Mouse (Mus musculus): ENCODE measurements around the gene Gata3.
A peak's percentile ranks its signal among the peaks of the same experiment; 100 is the strongest.

Gata3 gene

GRCm38 (mm10) chr2:9889651-9890183 is at the start of gene Gata3:
Gene Gata3, minus strand, starts transcription at chr2:9890034.
- Histone ChIP-seq H3K27me3 (ENCODE audit: control insufficient read depth, insufficient read depth, low read length, poor library complexity, severe bottlenecking) (peaks cover 2% of the 10 kb centered on the region), H3K36me3 (ENCODE audit: control insufficient read depth, insufficient read depth, low read length, poor library complexity, severe bottlenecking) (no peaks in the 10 kb centered on the region)
- DNase-seq (ENCODE audit: low read depth, low spot score) = no peak

DNA sequence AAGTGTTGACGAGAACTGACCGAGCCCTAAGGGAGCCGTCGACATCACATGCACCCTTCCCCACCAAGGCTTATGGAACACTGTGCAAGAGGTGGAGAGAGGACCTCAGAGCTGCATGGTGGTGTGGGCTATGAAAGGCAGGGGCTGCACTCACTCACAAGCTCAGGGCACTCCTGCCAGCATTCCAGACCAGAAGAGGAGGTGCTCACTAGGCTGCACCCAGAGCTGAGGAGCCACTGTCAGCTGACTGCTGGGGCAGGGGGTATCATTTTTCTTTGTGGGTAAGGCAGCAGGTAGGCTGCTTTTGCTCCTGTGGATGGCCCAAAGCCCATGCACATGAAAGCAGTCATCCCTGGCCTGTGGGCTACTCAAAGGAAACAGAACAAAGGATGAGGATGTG is 49.4 kb upstream of the Gata3 start:
- Histone ChIP-seq H3K36me3 (ENCODE audit: control insufficient read depth, insufficient read depth, low read length, poor library complexity, severe bottlenecking) (0 out of 2 replicates have a peak, but pooled peaks cover 2% of the 10 kb centered on the region), H3K27me3 (ENCODE audit: control insufficient read depth, insufficient read depth, low read length, poor library complexity, severe bottlenecking) (no peaks in the 10 kb centered on the region)
- DNase-seq (ENCODE audit: low read depth, low spot score) = no peak

DNA sequence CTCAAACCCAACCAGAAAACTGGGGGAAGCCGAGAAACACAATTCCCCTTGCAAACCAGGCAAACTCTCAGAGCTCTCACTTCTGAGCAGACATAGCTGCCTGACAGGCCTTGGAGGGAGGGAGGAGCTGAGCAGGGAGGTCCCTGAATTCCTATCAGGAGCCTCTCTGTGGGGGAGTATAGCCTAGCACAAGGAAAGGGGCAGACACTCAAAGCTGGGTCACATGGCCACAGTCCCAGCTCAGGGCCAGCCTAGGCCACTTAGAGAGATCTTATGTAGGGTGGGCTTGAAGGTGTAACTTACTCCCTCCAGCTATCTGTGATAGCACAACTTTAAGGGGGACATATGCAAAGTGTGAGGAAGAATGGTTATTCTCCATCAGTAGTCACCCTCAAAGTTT is 46.1 kb upstream of the Gata3 start:
- Histone ChIP-seq H3K27me3 (ENCODE audit: control insufficient read depth, insufficient read depth, low read length, poor library complexity, severe bottlenecking) (no peaks in the 10 kb centered on the region), H3K36me3 (ENCODE audit: control insufficient read depth, insufficient read depth, low read length, poor library complexity, severe bottlenecking) (0 out of 2 replicates have a peak, but pooled peaks cover 2% of the 10 kb centered on the region)
- no peak for DNase-seq (ENCODE audit: low read depth, low spot score)

- Histone ChIP-seq H3K27me3 (ENCODE audit: control insufficient read depth, insufficient read depth, low read length, poor library complexity, severe bottlenecking) (no peaks in the 10 kb centered on the region), H3K36me3 (ENCODE audit: control insufficient read depth, insufficient read depth, low read length, poor library complexity, severe bottlenecking) (no peaks in the 10 kb centered on the region; the same call in none of the 2 replicates)
- DNase-seq (ENCODE audit: low read depth, low spot score) = peak; percentile 13
Measured at GRCm38 (mm10) chr2:9926905-9927283, 37.1 kb upstream of the Gata3 start.

- peak; percentile 39 for DNase-seq (ENCODE audit: low read depth, low spot score)
- no peaks in the 10 kb centered on the region for H3K27me3 ChIP-seq (ENCODE audit: control insufficient read depth, insufficient read depth, low read length, poor library complexity, severe bottlenecking)
Measured at GRCm38 (mm10) chr2:9926194-9926904, 36.5 kb upstream of the Gata3 start.

GRCm38 (mm10) chr2:9918691-9919471 is 29.0 kb upstream of the Gata3 start:
- DNase-seq (ENCODE audit: low read depth, low spot score) = no peak
- H3K36me3 ChIP-seq (ENCODE audit: control insufficient read depth, insufficient read depth, low read length, poor library complexity, severe bottlenecking) = peaks cover 8% of the 10 kb centered on the region
- no peaks in the 10 kb centered on the region for H3K27me3 ChIP-seq (ENCODE audit: control insufficient read depth, insufficient read depth, low read length, poor library complexity, severe bottlenecking)

More at GRCm38 (mm10) chr2:9926194-9926904, 36.5 kb upstream of the Gata3 start:
- H3K36me3 ChIP-seq (ENCODE audit: control insufficient read depth, insufficient read depth, low read length, poor library complexity, severe bottlenecking) = no peaks in the 10 kb centered on the region; the same call in none of the 2 replicates

- Histone ChIP-seq H3K36me3 (ENCODE audit: control insufficient read depth, insufficient read depth, low read length, poor library complexity, severe bottlenecking) (peaks cover 8% of the 10 kb centered on the region), H3K27me3 (ENCODE audit: control insufficient read depth, insufficient read depth, low read length, poor library complexity, severe bottlenecking) (no peaks in the 10 kb centered on the region)
- no peak for DNase-seq (ENCODE audit: low read depth, low spot score)
Measured at GRCm38 (mm10) chr2:9917602-9918001, 27.8 kb upstream of the Gata3 start.

GRCm38 (mm10) chr2:9905995-9906394 is 16.2 kb upstream of the Gata3 start:
- Histone ChIP-seq H3K27me3 (ENCODE audit: control insufficient read depth, insufficient read depth, low read length, poor library complexity, severe bottlenecking) (no peaks in the 10 kb centered on the region; the same call in 1 of the 2 replicates), H3K36me3 (ENCODE audit: control insufficient read depth, insufficient read depth, low read length, poor library complexity, severe bottlenecking) (no peaks in the 10 kb centered on the region)
- DNase-seq (ENCODE audit: low read depth, low spot score) = no peak

- H3K27me3 ChIP-seq (ENCODE audit: control insufficient read depth, insufficient read depth, low read length, poor library complexity, severe bottlenecking) = no peaks in the 10 kb centered on the region; the same call in 1 of the 2 replicates
- DNase-seq (ENCODE audit: low read depth, low spot score) = no peak
- H3K36me3 ChIP-seq (ENCODE audit: control insufficient read depth, insufficient read depth, low read length, poor library complexity, severe bottlenecking) = no peaks in the 10 kb centered on the region
Measured at GRCm38 (mm10) chr2:9903854-9904560, 14.2 kb upstream of the Gata3 start.

DNA sequence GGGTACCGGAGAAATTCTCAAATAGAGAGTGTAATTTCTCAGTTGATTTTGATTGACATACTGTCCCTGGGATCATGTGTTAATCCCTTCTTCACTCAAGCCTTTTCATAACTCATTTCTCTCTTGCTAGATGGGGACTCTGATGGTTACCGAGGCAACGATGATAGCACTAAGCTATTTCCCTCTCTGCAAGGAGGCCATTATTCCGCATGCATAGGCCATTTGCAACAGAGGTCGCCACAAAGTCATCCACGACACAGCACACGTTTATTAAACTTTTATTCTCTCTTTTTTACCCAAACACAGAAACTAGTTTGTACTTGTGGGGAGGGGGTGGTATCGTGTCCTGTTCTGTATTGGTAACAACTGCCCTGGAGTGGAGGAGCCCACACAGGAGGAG is 8.0 kb upstream of the Gata3 start:
- Histone ChIP-seq H3K36me3 (ENCODE audit: control insufficient read depth, insufficient read depth, low read length, poor library complexity, severe bottlenecking) (no peaks in the 10 kb centered on the region), H3K27me3 (ENCODE audit: control insufficient read depth, insufficient read depth, low read length, poor library complexity, severe bottlenecking) (no peaks in the 10 kb centered on the region; the same call in 1 of the 2 replicates)
- DNase-seq (ENCODE audit: low read depth, low spot score) = no peak

DNA sequence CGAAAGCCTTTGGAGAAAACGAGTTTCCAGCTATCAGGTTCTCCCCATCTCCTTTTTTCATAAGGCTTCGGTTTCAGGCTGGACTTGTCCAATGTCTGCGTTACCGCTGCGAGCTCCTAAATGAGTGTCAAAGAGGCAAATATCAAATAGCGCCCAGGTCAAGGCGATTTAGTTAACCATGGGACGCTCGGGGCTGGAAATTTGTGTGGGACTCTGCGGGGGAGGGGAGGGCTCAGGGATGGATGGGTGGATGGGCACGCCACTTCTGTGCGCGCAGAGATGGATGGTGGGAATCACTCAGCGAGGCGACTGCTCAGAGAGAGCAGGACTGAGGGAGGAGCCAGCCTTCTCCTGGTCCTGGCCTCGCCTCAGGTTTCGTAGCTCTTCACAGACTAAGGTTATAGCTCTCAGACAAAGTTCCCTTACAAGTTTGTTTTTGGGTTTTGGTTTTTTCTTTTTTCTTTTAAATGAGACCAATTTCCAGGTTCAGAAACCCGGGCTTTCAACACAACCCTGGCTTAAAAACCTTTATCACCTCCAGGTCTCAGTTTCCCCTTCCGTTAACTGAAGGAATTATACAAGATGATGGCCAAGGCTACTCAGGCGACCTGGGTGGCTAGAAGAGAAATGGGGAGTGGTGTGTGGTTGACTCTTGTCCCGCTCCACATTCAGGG is 6.4 kb upstream of the Gata3 start:
- Histone ChIP-seq H3K27me3 (ENCODE audit: control insufficient read depth, insufficient read depth, low read length, poor library complexity, severe bottlenecking) (no peaks in the 10 kb centered on the region; the same call in none of the 2 replicates), H3K36me3 (ENCODE audit: control insufficient read depth, insufficient read depth, low read length, poor library complexity, severe bottlenecking) (no peaks in the 10 kb centered on the region)
- no peak for DNase-seq (ENCODE audit: low read depth, low spot score)

DNA sequence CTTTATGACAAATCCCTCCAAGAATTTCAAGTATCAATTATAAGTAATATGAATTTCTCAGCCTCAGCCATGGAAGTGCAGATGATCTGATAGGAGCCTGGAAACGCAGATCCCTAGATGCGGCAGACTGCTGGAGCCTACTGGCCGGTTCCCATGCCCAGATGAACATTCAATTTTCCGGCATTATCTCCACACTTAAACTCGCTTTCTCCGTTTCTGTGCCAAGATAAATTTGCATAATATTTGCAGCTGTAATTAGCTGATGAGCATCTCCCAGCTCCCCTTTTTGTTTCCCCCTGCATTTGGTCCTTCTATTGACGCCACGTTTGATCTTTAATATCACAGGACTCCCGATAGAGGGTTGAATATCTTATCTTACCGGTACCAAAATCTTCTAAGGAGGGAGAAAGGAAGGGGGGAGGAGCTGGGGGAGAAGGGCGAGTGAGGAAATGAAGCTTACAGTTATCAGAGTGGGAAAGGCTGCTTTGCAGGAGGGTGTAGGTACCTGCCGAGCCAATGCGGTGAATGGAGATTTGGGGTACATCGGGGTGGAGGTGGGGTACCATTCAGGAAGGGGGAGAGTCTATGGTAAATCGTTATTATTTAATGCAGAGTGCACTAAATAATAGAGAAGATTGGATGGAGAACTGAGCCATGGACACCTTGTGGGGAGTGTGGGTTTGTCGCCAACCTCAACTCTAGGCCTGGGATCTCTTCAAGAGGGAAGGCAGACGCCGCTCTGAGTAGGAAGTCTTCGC is 5.2 kb upstream of the Gata3 start:
- no peaks in the 10 kb centered on the region; the same call in none of the 2 replicates for H3K27me3 ChIP-seq (ENCODE audit: control insufficient read depth, insufficient read depth, low read length, poor library complexity, severe bottlenecking)
- no peak for DNase-seq (ENCODE audit: low read depth, low spot score)
- H3K36me3 ChIP-seq (ENCODE audit: control insufficient read depth, insufficient read depth, low read length, poor library complexity, severe bottlenecking) = no peaks in the 10 kb centered on the region

GRCm38 (mm10) chr2:9893272-9893953 is 3.6 kb upstream of the Gata3 start:
- DNase-seq (ENCODE audit: low read depth, low spot score) = no peak
- Histone ChIP-seq H3K36me3 (ENCODE audit: control insufficient read depth, insufficient read depth, low read length, poor library complexity, severe bottlenecking) (no peaks in the 10 kb centered on the region), H3K27me3 (ENCODE audit: control insufficient read depth, insufficient read depth, low read length, poor library complexity, severe bottlenecking) (peaks cover 2% of the 10 kb centered on the region)

All from splenic B cell, adult 2 months (primary cell).